Mouse (Mus musculus): ENCODE results near the gene Galnt17.

Galnt17 gene

DNA sequence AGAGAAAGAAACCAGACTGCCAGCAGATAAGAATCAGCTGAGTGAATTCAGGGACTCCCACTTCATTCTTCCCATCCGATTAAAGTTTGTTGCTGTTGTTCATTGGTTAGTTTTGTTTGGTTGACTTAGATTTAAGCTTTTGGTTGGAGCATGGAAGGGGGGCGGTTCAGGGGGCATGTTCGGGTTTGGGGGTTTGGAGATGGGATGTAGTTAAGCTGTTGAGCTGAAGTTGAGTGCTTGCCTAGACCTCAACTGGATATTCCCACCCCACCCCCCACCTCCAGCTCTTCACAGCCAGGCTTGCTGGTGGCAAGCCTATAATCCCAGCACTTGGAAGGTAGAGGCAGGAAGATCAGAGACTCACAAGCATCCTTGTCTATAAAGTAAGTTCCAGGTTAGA, at the start of gene Galnt17:
TSS of gene Galnt17 (minus strand) at position 101 of the 400 bp plus-strand sequence.
- no peak for DNase-seq (ENCODE audit: low read depth, low spot score)

DNA sequence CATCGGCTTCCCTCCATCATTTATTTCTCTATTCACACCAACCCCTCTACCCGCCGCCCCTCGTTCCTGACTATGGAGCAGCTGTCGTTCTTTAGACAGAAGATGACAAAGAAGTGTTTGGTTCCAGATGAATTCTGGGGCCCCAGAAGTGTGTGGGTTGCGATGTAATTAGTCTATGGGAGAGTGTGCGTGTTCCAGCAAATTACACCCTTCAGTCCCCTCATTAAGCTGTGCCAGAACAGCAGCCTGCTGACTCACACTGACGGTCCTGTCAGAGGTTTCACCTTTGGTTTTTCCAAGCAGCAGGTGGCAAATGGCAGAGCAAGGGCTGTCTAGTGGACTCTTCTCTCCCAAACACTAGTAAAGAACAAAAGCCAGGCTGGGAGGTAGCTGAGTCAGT, 26.2 kb upstream of the Galnt17 start:
- DNase-seq (ENCODE audit: low read depth, low spot score): no peak

DNA sequence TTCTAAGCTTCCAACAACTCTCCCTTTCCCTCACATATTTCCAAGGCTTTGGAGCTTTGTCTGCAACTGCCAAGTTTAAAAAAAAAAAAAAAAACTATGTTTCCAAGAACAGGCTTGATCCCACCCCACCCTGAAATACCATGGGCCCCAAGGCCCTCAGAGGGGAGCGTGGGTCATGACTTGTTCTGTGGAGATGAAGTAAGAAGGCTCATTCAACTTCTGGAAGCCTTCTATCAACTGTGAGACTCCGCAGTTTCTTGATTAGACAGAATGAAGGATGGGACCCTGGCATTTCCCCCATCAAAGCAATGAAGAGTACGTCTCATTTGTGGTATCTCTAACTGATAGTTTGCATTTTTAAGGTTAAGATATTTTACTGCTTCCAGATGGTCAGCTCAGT, 13.0 kb upstream of the Galnt17 start:
- DNase-seq (ENCODE audit: low read depth, low spot score): no peak

DNA sequence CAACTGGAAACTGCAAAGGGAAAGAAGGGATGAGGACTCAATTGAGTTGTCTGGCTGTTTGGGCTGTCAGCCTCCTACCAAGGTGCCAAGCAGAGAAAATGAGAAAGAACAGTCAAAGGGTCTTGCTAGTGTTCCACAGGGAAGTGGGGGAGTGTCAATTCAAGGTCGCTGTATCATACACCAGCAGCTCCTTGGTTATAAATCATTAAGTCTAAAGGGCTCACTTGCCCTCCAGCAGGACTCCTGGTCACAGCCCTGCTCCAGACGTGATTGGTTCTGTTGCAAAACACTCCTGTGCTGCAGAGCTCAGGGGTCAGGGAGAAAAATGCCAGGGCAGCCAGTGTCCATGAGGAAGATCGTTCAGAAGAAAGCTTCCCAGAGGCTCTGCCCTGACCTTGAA, 11.3 kb upstream of the Galnt17 start:
- no peak for DNase-seq (ENCODE audit: low read depth, low spot score)

DNA sequence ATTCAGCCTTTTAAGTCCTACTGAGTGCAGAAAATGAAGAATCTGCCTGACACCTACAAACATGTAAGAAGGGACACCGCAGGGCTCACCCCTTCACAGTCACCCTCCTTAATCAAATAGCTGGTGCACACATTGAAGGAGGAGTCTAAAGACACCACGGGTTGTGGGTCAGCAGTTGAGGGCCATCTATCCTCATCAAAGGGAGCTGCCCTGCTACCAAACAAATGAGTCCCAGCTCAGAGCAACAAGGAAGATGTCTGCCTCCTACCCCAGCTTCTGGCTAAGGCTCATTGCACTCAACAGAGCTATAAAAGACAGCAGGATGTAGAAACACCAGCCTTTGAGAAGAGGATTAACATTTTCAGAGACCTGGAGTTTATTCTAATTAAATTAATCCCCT, 10.8 kb upstream of the Galnt17 start:
- no peak for DNase-seq (ENCODE audit: low read depth, low spot score)

DNA sequence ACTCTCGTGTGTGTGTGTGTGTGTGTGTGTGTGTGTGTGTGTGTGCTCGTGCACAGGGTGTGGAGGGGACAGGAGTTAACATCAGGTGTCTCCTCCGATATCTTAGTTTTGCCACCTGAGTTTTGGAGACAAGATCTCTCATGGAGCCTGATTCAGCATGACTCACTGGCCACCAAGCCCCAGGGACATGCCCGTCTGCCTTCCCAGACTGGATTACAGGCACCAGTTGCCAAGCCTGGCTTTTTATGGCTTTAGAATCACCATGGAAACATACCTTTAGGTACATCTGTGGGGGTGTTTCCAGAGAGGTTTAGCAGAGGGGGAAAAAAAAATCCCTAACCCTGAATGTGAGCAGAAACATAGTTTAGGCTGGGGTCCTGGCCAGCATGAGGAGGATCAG, 6.7 kb upstream of the Galnt17 start:
- no peak for DNase-seq (ENCODE audit: low read depth, low spot score)

DNA sequence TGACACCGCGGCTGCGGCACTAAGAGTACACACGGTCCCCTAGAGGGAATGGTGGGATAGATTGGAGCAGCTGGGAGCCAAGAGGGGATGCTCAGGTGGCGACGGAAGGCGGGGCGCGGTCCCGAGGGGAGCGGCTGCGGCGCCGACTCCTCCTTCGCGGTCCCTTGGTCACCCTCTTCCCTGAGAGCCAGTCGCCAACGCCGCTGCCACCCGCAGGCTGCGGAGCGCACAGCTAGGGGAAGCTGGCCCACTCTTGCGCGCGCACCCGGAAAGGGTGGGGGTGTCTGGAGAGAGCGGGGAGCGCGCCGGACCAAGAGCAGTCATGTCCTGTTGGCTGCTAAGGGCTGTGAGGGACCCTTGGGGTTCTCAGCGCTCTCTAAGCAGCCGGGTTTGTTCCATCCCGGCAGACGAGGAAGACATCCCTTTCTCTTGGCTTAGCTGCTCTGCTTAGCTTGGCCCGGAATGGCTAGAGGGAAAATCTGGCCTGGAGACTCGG, 593 bp downstream of the Galnt17 start:
- peak; percentile 81 for DNase-seq (ENCODE audit: low read depth, low spot score)

DNA sequence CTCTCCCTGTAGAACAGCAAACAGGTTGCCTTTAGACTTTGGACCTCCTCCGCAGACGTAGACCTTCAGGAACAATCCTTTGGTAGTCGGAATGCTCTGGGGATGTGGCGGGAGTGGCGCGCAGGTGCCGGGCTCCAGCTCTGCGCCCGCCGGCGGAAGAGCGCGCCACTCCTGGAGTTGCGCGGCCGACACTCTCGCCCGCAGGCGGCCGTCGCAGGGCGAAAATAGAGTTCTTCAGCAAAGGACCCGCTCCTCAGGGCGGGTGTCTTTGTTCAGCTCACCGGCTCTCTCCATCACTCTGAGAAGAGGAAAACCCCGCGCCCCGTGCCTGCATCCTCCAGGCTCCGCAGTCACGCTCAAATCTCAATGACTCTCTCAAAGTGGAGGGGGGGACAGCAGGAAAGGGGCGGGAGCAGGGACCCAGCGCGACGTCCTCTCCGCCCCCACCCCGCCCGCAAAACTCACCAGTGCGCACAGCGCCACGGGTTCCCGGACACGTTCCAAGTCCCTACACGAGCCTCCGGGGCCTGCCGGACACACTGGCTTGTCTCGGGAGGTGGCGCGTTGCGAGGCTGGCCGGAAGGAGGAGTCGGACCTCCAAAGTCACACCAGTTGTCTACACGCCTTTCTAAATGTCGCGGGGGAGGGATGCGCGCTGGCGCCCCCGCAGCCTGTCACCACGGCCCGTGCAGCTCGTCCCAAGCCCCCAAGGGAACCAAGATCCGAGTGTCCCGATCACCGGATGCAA, 1.2 kb downstream of the Galnt17 start:
- peak; percentile 68 for DNase-seq (ENCODE audit: low read depth, low spot score)

DNA sequence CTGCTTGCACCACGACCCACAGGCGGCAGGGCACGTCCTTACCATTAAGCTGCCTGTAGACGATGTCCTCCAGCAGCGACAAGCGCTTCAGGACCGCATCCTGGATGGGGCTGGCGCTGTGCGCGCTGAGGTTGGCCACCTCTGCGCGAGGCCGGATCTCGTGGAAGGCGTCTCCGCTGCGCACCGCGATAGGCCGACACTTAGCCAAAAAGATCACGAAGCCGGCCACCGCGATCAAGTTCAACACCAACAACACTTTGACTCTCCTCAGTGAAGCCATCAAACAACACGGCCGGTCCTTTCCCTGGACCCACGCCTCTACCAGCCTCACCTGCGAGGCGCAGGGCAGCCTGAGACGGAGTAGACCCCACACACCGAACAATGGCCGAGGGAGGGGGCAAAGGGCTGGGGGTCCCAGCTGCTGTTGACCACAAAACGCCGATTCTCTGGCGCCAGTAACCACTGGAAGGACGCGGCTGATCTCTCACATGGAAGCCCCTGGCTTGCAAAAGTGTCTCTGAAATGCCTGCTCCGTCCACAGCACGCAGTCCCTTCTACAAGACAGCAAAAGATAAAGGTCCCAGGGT, 1.9 kb downstream of the Galnt17 start:
- DNase-seq (ENCODE audit: low read depth, low spot score): peak; percentile 55

DNA sequence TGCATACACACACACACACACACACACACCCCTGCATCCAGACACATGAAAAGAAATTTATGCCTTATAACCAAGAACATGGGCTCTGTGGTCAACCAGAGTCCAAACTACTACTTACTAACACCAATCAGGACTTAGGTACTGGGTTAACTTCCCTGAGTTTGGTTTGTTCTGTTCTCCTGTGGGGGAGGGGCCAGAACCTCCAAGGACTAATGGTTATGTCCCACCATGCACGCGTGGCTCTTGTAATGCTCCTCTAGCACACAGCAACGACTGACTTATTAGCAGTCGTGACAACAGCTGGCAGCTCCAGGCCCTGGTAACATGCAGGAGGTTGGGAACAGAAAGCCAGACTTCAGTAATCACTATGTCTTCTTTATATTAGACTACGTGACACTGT, 3.1 kb downstream of the Galnt17 start:
- no peak for DNase-seq (ENCODE audit: low read depth, low spot score)

DNA sequence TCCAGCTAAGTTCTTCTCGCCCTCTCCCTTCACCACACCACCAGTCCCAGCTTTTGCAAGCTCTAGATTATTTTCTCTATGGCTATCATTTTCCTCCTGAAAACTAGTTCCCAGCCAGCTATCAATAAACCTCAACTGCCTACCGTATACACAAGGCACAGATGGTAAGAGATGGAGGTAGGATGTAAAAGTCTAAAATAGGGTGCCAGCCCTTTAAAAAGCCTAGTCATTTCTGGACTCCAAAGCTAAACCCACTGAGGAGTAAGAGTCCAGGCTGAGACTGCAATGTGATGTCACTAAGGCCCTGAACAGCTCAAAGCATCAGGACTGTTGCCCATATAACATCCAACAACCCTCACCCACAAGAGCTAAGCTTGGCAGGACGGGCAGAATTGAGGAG, 6.8 kb downstream of the Galnt17 start:
- DNase-seq (ENCODE audit: low read depth, low spot score): no peak

DNA sequence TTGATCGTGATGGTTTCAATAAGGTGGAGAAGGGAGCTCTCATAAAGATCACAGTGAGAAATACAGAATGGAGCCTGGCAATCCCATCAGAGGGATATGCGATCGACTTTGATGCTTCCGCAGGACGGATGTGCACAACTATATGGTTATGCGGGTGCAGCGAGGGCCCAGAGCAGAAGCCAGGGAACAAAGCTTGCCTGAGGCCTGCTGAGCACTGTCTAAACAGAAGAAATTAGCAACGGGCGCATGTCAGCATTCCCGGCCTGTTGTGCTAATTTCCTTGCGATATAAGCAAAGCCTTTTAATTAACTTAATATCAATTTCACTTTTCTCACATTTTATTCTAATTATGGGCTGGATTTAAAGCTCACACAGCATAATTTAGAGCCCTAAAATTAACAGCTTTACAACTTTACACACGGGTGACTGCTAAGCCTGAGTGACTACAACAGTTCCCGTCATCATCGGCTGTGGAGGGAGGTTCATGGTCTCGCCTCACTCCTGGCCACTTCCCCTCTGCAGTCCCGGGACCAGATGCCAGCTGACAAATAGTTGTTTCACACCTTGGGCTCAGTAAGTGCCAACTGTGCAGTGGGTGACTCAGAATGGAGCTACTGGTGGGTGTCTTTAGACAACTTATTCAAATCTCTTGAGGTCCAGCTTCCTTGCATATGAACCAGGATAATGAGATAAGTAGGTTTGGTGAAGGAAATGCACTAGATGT, 14.4 kb downstream of the Galnt17 start:
- no peak for DNase-seq (ENCODE audit: low read depth, low spot score)

DNA sequence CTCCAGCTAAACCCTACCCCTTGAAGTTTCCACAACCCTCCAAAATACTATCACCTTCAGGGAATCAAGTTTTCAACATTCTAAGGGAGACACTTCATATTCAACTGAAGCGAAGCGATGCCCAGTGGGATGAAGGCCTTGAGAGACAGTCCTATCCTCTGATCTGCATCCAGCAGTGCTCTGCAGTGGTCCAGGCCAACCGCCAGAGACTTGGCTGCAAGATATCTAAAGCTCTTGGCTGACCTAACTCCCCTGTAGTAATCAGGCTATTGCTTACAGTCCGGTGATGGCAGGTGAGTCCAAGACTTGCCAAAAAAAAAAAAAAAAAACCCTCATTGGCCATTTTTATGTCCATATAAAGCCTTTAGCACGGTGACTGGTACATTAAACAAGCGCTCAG, 21.2 kb downstream of the Galnt17 start:
- DNase-seq (ENCODE audit: low read depth, low spot score): no peak

DNA sequence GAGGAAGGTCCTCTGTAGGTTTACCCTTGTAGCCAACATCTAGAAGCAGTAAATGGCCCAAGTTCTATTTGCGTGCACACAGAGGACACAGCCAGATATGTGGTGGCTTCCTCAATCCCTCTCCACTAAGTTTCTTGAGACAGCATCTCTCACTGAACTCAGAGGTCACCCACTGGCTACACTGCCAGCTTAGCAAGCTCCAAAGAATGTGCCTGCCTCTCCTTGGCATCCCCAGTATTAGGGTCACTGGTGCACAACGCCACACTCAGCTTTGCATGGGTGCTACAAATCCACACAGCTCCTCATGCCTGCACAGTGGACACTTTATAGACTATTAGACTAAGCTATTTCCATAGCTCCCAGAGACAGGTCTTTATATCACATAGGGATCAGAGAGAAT, 21.6 kb downstream of the Galnt17 start:
- DNase-seq (ENCODE audit: low read depth, low spot score): no peak

DNA sequence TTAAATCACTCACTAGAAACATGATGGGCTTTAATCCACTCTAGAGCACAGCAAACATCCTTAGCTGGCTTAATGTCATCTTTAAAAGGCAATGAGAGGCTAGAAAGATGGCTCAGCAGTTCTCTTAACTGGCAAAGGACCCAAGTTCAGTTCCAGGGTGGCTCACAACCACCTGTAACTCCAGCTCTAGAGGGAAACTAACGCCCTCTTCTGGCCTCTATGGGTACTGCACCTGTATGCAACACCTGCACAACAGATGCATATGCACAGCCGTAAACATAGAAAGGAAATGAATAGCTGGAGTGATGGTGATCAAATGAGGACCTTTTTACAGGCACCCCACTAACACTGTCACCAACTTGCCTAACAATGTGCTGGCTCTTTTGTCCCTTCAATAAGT, 27.9 kb downstream of the Galnt17 start:
- DNase-seq (ENCODE audit: low read depth, low spot score): peak; percentile 48

DNA sequence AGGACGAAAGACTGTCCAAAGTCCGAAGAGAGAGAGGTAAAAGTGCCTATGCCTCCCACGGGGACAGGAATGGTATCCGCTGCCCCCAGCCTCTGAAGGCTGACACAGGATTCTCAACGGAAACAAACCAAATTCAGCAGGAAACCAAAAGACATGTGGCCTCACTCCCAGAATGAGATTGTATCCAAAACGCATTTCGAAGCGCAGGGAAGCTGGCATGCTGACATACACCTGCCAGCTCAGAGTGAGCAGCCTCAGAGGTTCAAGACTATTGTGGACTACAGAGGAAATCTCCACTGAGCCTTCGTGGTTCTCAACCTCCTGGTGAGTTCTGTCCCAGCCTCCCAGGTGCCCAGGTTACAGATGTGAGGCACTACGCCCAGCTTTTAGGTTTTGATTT, 29.0 kb downstream of the Galnt17 start:
- no peak for DNase-seq (ENCODE audit: low read depth, low spot score)

DNA sequence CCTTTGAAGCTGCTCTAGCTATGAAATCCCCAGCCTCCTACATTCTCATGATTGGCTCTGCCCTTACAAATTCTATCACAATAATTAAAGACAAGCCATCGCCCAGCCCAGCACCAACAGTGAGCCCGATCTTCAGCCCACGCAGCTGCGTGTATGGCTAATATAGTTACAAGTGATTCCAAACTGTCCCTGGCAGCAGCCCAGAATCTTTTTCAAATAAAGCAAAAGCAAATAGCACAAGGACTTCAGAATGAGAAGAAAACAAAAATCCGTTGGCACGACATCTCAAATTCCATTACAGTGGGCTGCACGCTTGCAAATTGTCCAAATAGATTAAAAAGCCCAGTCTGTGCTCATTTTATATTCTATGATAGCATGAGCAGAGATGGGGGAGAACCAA, 31.1 kb downstream of the Galnt17 start:
- DNase-seq (ENCODE audit: low read depth, low spot score): no peak

DNA sequence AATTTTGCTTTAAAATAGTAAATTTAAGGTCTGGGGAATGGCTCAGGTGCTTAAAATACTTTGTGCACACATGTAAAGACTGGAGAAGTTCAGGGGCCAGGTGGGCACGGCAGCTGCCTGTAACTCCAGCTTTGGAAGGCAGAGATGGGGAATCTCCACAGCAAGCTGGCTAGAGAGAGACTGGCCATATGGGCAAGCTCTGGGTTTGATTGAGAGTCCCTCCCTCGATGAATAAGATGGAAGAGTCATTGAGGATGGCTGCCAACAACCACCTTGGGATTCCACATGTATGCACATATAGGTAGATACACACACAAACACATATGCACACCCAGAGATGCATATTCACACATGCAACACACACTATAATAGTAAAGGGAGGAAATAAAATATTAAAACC, 42.0 kb downstream of the Galnt17 start:
- no peak for DNase-seq (ENCODE audit: low read depth, low spot score)

DNA sequence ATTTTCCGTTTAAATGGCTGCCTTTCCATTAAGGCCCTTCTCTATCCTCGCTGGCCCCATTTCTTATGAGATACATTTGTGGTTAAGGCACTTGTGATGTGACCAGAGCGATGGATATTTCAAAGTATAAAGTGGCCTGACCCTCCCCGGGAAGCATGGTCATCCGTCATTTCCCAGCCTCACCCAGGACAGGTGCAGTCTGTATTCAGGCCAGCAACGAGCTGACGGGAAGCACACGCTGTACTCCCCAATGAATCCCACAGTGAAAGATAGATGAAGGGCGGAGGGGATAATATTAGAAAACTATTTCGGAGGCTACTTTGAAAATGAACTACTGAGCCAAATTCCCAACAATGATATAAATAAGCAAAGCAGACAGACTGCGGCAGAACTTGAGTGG, 44.2 kb downstream of the Galnt17 start:
- DNase-seq (ENCODE audit: low read depth, low spot score): no peak

DNA sequence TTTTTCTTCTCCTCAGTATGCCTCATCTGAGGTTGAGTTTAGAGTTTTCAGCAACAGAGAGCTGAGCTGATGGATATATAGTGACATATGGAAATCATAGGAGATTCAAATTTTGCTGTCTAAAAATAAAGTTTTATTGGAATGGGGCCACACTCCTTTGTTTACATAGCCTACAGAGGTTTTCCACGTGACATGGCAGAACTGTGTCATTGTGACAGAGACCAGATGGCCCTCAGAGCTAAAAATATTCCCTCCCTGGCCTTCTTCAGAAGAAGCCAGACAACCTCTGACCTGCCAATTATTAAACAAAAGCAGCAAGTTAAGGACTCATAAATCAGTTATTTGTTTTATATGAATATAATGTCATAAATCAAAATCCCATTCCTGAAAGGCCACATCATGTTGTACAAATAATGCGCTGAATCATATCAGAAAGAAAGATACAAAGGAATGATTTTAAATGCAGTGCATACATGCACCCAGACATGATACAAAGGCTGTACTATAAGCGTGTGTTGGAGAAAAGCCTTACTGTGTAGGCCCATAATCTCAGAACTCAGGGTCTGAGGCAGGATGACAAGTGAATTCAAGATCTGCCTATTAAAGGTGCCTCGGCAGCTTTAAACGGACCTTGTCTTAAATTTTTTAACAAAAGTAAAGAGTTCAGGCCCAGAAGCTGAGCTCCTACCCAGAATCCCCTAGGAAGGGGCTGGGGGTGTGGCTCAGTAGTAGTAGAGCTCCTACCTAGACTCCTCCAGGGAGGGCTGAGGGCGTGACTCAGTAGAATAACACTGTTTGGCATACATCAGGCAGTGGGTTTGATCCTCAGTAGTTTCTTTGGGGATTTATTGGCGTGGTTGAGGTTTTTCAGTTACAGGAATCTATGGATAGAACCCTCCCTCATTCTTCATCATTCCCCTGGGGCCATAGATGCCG, 57.3 kb downstream of the Galnt17 start:
- peak; percentile 15 for DNase-seq (ENCODE audit: low read depth, low spot score)

DNA sequence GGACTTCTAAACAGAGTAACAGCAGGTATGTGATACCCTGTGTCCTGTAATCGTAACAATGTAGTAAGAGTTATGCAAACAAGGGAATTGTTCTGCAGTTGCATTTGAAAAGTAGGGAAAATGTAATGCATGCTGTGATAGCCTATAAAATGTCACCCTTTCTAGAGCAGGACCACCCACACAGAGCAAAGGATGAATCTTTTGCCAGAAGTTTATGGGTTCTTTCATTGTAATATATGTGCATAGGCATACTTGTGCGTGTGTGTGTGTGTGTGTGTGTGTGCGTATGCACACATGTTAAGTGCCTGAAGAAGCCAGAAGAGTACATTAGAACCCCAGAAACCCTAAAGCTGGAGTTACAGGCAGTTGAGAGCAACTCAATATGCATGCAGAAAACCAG, 59.9 kb downstream of the Galnt17 start:
- DNase-seq (ENCODE audit: low read depth, low spot score): no peak

DNA sequence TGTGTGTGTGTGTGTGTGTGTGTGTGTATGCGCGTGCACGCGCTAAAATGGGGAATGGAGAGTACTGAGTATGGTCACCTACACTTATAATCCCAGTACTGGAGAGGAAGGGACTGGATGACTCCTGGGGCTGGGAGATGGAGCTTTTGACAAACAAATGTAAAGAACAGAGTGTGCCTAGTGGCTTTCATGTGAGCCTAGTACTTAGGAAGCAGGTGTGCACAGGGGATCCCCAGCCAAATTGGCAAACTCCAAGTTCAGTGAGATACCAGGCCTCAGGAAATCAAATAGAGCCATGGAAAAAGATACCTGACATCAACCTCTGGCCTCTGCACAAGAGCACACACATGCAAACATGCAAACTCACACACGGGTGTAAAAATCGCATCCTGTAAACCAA, 61.7 kb downstream of the Galnt17 start:
- DNase-seq (ENCODE audit: low read depth, low spot score): no peak
